Mouse (Mus musculus) heart, adult 2 months (tissue): Measurements from ENCODE around the gene Rnf38.

Source experiments
- CTCF ChIP-seq: fragments of 200-600 bp; IDR thresholded peaks from 2 replicates; pipeline ENCODE4 v1.8.1; 2022; ENCODE audit warnings: antibody characterized with exemption, mild to moderate bottlenecking, moderate library complexity
- EP300 ChIP-seq: fragments of 200-500 bp; IDR thresholded peaks from 2 replicates; pipeline ENCODE4 v1.6.1; 2011; ENCODE audit warnings: low read depth, low read length, control low read depth; ENCODE audit not compliant: insufficient read depth
- POLR2A ChIP-seq: fragments of 200-500 bp; IDR thresholded peaks from 2 replicates; pipeline ENCODE4 v1.6.1; 2011; ENCODE audit warnings: mild to moderate bottlenecking, low read depth, low read length, control low read depth; ENCODE audit not compliant: insufficient read depth

DNA sequence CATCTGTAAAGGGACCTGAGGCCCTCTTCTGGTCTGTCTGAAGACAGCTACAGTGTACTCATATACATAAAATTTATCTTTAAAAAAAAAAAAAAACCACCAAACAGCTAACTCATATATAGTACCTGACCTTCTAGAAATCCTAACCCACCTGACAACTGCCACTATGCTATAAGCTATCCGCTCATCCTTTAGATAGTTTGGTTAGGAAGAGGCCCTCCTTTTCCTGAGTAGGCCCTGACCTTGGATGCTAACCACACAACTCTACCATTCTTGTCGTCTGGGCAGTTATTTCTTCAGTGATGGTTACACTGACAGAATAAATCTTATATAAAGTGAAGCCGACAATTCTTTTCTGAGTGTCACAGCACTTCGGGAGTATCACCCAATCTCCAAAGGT lies 80.7 kb downstream of the Rnf38 start:
- no peak for TF ChIP-seq POLR2A
- TF ChIP-seq CTCF = no peak
- TF ChIP-seq EP300 = no peak
